Mouse (Mus musculus): Measurements from ENCODE around the gene Ccdc154. TPM values are rescaled to one million over a fixed set of nuclear protein-coding genes. Genes with fewer than 3 reads are reported as not detected.

Gene Ccdc154
- polyA plus RNA-seq, 1 experiment from 2014 or later: 0.08 TPM

GRCm38 (mm10) chr17:25135622-25136021 lies 26.6 kb upstream of the Ccdc154 start:
- H3K9ac ChIP-seq: no peak overlapping the region
- no peaks in the 10 kb centered on the region for H3K27me3 ChIP-seq
- no peak for ATAC-seq (ENCODE audit: insufficient number of reproducible peaks, low FRiP score, low TSS enrichment, low read depth)
- no peaks in the 10 kb centered on the region for H3K9me3 ChIP-seq
- WGBS: 70% methylated on average over 6 of the region's 6 CpGs
- peaks cover 19% of the 10 kb centered on the region for H3K4me1 ChIP-seq
- no peak overlapping the region for H3K4me3 ChIP-seq
- peaks cover 10% of the 10 kb centered on the region; the same call in 1 of the 2 replicates for H3K36me3 ChIP-seq
- H3K4me2 ChIP-seq: no peak overlapping the region
- no peak overlapping the region for H3K27ac ChIP-seq

GRCm38 (mm10) chr17:25138803-25139202 lies 23.5 kb upstream of the Ccdc154 start:
- Histone ChIP-seq H3K4me2 (no peak overlapping the region), H3K36me3 (peaks cover 17% of the 10 kb centered on the region), H3K9ac (no peak overlapping the region), H3K4me1 (peaks cover 15% of the 10 kb centered on the region), H3K27me3 (no peaks in the 10 kb centered on the region), H3K4me3 (no peak overlapping the region), H3K9me3 (no peaks in the 10 kb centered on the region), H3K27ac (no peak overlapping the region)
- ATAC-seq (ENCODE audit: insufficient number of reproducible peaks, low FRiP score, low TSS enrichment, low read depth): no peak
- WGBS: 100% methylated on average over 1 of the region's 1 CpGs

- WGBS: 69% methylated on average over 4 of the region's 4 CpGs
- H3K9ac ChIP-seq: no peak overlapping the region
- no peak overlapping the region for H3K4me2 ChIP-seq
- peaks cover 7% of the 10 kb centered on the region; the same call in 1 of the 2 replicates for H3K4me1 ChIP-seq
- H3K27me3 ChIP-seq: no peaks in the 10 kb centered on the region
- H3K4me3 ChIP-seq: no peak overlapping the region
- peaks cover 25% of the 10 kb centered on the region for H3K36me3 ChIP-seq
- no peak overlapping the region for H3K27ac ChIP-seq
- no peak for ATAC-seq (ENCODE audit: insufficient number of reproducible peaks, low FRiP score, low TSS enrichment, low read depth)
- H3K9me3 ChIP-seq: no peaks in the 10 kb centered on the region
Observed at GRCm38 (mm10) chr17:25139960-25140359, 22.3 kb upstream of the Ccdc154 start.

DNA sequence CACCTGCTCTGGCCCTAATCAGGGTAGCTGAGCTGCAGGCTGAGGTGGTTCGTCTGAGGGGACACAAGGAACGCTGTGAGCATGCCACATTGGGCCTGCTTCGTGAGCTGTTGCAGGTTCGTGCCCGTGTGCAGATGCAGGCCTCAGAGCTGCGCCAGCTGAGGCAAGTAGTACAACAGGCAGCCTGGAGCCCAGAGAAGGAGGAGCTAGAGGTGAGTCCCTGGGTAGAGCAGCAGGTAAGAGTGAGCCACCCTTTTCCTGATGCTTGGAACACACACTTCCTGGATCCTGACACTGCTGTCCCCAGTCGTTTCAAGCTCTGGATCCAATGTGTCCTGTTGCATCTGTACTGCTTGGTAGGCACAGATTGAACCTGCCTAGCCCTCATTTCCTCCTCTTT lies 1.1 kb downstream of the Ccdc154 start:
- H3K27me3 ChIP-seq: no peaks in the 10 kb centered on the region
- H3K9ac ChIP-seq: no peak overlapping the region
- ATAC-seq (ENCODE audit: insufficient number of reproducible peaks, low FRiP score, low TSS enrichment, low read depth): no peak
- H3K4me3 ChIP-seq: no peak overlapping the region
- H3K27ac ChIP-seq: no peak overlapping the region
- WGBS: 65% methylated on average over 7 of the region's 7 CpGs
- no peak overlapping the region for H3K4me2 ChIP-seq
- H3K9me3 ChIP-seq: no peaks in the 10 kb centered on the region
- H3K36me3 ChIP-seq: peaks cover 34% of the 10 kb centered on the region
- 0 out of 2 replicates have a peak, but pooled peaks cover 2% of the 10 kb centered on the region for H3K4me1 ChIP-seq

GRCm38 (mm10) chr17:25164770-25165169 lies 2.5 kb downstream of the Ccdc154 start:
- Histone ChIP-seq H3K4me1 (0 out of 2 replicates have a peak, but pooled peaks cover 2% of the 10 kb centered on the region), H3K4me2 (no peak overlapping the region), H3K9ac (no peak overlapping the region), H3K9me3 (no peaks in the 10 kb centered on the region), H3K4me3 (no peak overlapping the region), H3K36me3 (peaks cover 25% of the 10 kb centered on the region), H3K27ac (no peak overlapping the region), H3K27me3 (no peaks in the 10 kb centered on the region)
- no peak for ATAC-seq (ENCODE audit: insufficient number of reproducible peaks, low FRiP score, low TSS enrichment, low read depth)
- 80% methylated on average over 3 of the region's 3 CpGs for WGBS

- no peak overlapping the region for H3K27ac ChIP-seq
- 39% methylated on average over 6 of the region's 6 CpGs for WGBS
- H3K4me3 ChIP-seq: no peak overlapping the region
- no peak overlapping the region for H3K4me2 ChIP-seq
- H3K36me3 ChIP-seq: peaks cover 12% of the 10 kb centered on the region; the same call in 1 of the 2 replicates
- no peaks in the 10 kb centered on the region for H3K9me3 ChIP-seq
- ATAC-seq (ENCODE audit: insufficient number of reproducible peaks, low FRiP score, low TSS enrichment, low read depth): no peak
- H3K9ac ChIP-seq: no peak overlapping the region
- no peaks in the 10 kb centered on the region for H3K27me3 ChIP-seq
- 0 out of 2 replicates have a peak, but pooled peaks cover 2% of the 10 kb centered on the region for H3K4me1 ChIP-seq
Observed at GRCm38 (mm10) chr17:25165970-25166671, 3.9 kb downstream of the Ccdc154 start.

- H3K4me3 ChIP-seq: no peak overlapping the region
- H3K36me3 ChIP-seq: no peaks in the 10 kb centered on the region
- 0 out of 2 replicates have a peak, but pooled peaks have one; percentile 31 for ATAC-seq (ENCODE audit: insufficient number of reproducible peaks, low FRiP score, low TSS enrichment, low read depth)
- WGBS: 91% methylated on average over 2 of the region's 2 CpGs
- no peak overlapping the region for H3K9ac ChIP-seq
- no peaks in the 10 kb centered on the region for H3K9me3 ChIP-seq
- H3K27me3 ChIP-seq: no peaks in the 10 kb centered on the region
- no peak overlapping the region for H3K4me2 ChIP-seq
- 0 out of 2 replicates have a peak, but pooled peaks cover 2% of the 10 kb centered on the region for H3K4me1 ChIP-seq
- H3K27ac ChIP-seq: no peak overlapping the region
Observed at GRCm38 (mm10) chr17:25169706-25170105, 7.4 kb downstream of the Ccdc154 start.

DNA sequence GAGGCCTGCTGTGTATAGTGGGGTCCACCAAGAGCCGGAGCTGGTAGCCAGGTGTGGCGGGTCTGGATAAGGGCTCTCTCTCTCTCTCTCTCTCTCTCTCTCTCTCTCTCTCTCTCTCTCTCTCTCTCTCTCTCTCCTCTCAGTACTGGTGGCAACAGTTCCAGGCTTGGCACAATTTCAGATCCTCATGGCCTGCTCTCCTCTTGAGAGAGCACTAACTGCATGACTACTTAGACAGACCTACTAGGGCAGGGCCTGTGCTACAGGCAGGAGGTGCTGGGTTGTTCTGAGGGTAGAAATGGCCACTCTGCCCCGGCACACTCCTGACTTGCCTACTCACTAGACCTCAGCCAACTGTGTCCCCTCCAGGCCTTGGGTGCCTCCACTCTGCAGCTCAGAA lies 10.3 kb downstream of the Ccdc154 start:
- H3K4me3 ChIP-seq: no peak overlapping the region
- no peak for ATAC-seq (ENCODE audit: insufficient number of reproducible peaks, low FRiP score, low TSS enrichment, low read depth)
- H3K9ac ChIP-seq: no peak overlapping the region
- no peaks in the 10 kb centered on the region for H3K9me3 ChIP-seq
- H3K4me2 ChIP-seq: no peak overlapping the region
- 67% methylated on average over 3 of the region's 3 CpGs for WGBS
- H3K27ac ChIP-seq: no peak overlapping the region
- no peaks in the 10 kb centered on the region for H3K4me1 ChIP-seq
- H3K27me3 ChIP-seq: 0 out of 2 replicates have a peak, but pooled peaks cover 6% of the 10 kb centered on the region
- no peaks in the 10 kb centered on the region for H3K36me3 ChIP-seq

- H3K4me1 ChIP-seq: no peaks in the 10 kb centered on the region
- no peak for ATAC-seq (ENCODE audit: insufficient number of reproducible peaks, low FRiP score, low TSS enrichment, low read depth)
- H3K27me3 ChIP-seq: 0 out of 2 replicates have a peak, but pooled peaks cover 8% of the 10 kb centered on the region
- H3K27ac ChIP-seq: no peak within 1 kb of the TSS
- H3K9ac ChIP-seq: no peak within 1 kb of the TSS
- no peak within 1 kb of the TSS for H3K4me3 ChIP-seq
- no peaks in the 10 kb centered on the region for H3K9me3 ChIP-seq
- no peak within 1 kb of the TSS for H3K4me2 ChIP-seq
- WGBS: 64% methylated on average over 9 of the region's 9 CpGs
- no peaks in the 10 kb centered on the region for H3K36me3 ChIP-seq
Observed at GRCm38 (mm10) chr17:25175411-25175810, 13.2 kb downstream of the Ccdc154 start, which contains the start of gene Gm38655. Gm38655 (minus strand) TSS chr17:25175471.

GRCm38 (mm10) chr17:25183232-25183631 lies 21.0 kb downstream of the Ccdc154 start:
- no peak for ATAC-seq (ENCODE audit: insufficient number of reproducible peaks, low FRiP score, low TSS enrichment, low read depth)
- no peaks in the 10 kb centered on the region for H3K9me3 ChIP-seq
- no peak overlapping the region for H3K4me2 ChIP-seq
- H3K36me3 ChIP-seq: peaks cover 7% of the 10 kb centered on the region
- H3K27me3 ChIP-seq: no peaks in the 10 kb centered on the region
- no peak overlapping the region for H3K4me3 ChIP-seq
- H3K27ac ChIP-seq: no peak overlapping the region
- no peak overlapping the region for H3K9ac ChIP-seq
- H3K4me1 ChIP-seq: peaks cover 23% of the 10 kb centered on the region

- Histone ChIP-seq H3K27me3 (no peaks in the 10 kb centered on the region), H3K27ac (peak within 1 kb of the TSS; percentile 92), H3K9me3 (no peaks in the 10 kb centered on the region), H3K4me1 (peaks cover 27% of the 10 kb centered on the region), H3K4me2 (peak within 1 kb of the TSS; percentile 89), H3K9ac (peak within 1 kb of the TSS; percentile 78), H3K4me3 (peak within 1 kb of the TSS; percentile 70), H3K36me3 (peaks cover 7% of the 10 kb centered on the region)
- peak; percentile 82 for ATAC-seq (ENCODE audit: insufficient number of reproducible peaks, low FRiP score, low TSS enrichment, low read depth)
- WGBS: under 1% methylated on average over 50 of the region's 50 CpGs
Observed at GRCm38 (mm10) chr17:25184129-25184691, 21.9 kb downstream of the Ccdc154 start, which contains the start of gene BC003965. BC003965 (plus strand) TSS chr17:25184554.

GRCm38 (mm10) chr17:25184961-25185360 lies 22.7 kb downstream of the Ccdc154 start:
- WGBS: 8% methylated on average over 17 of the region's 17 CpGs
- peak overlapping the region; percentile 92 for H3K27ac ChIP-seq
- ATAC-seq (ENCODE audit: insufficient number of reproducible peaks, low FRiP score, low TSS enrichment, low read depth): no peak

More at GRCm38 (mm10) chr17:25184961-25185360, 22.7 kb downstream of the Ccdc154 start:
- H3K36me3 ChIP-seq: peaks cover 7% of the 10 kb centered on the region
- H3K9me3 ChIP-seq: no peaks in the 10 kb centered on the region
- H3K4me2 ChIP-seq: peak overlapping the region; percentile 89
- H3K27me3 ChIP-seq: no peaks in the 10 kb centered on the region
- H3K9ac ChIP-seq: peak overlapping the region; percentile 78
- H3K4me3 ChIP-seq: peak overlapping the region; percentile 70
- peaks cover 35% of the 10 kb centered on the region for H3K4me1 ChIP-seq
